Mouse (Mus musculus): ENCODE measurements around the gene Efhd1.

DNA sequence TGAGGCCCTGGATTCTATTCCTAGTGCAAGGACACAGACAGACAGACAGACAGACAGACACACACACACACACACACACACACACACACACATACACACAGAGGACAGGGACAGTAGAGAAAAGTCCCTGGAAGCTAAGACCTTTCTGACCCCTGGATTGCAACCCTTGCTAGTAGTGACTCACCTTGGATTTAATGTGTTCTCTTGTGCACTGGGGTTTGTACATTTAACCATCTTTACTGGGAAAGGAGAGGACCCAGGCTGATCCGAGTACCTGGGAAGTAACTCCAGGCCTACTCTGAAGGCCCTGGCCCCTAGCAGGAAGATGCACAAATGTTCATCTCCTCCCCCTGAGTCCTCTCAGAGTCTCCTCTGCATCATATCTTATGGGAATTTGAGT lies 7.4 kb downstream of the Efhd1 start:
- TF ChIP-seq POLR2A (IDR thresholded peaks at IDR 0.05; ENCODE audit: borderline replicate concordance, low read depth, low read length) (no peak), CTCF (IDR thresholded peaks at IDR 0.05; ENCODE audit: low read depth, low read length) (no peak)

All from bone marrow macrophage, adult 2 months (primary cell).